Mouse (Mus musculus) bone marrow macrophage, adult 2 months (primary cell): ENCODE data around the gene Tha1. TPM values are rescaled to one million over a fixed set of nuclear protein-coding genes. Genes with fewer than 3 reads are reported as not detected.
A peak's percentile ranks its signal among the peaks of the same experiment; 100 is the strongest.

Experiments
- H3K27ac ChIP-seq: 2 replicates; pipeline ENCODE4 v1.5.1; 2012; ENCODE audit warnings: low read depth, low read length; ENCODE audit not compliant: insufficient read depth
- H3K4me1 ChIP-seq: 2 replicates; pipeline ENCODE4 v1.6.1; 2012; ENCODE audit warnings: low read length; ENCODE audit not compliant: control insufficient read depth, insufficient read depth
- H3K4me3 ChIP-seq: 2 replicates; pipeline ENCODE4 v1.5.1; 2012; ENCODE audit warnings: mild to moderate bottlenecking, low read length, moderate library complexity; ENCODE audit not compliant: insufficient read depth
- CTCF ChIP-seq: IDR thresholded peaks from 2 replicates; pipeline ENCODE4 v1.5.1; 2012; ENCODE audit warnings: low read depth, mild to moderate bottlenecking, low read length, moderate library complexity
- POLR2A ChIP-seq: IDR thresholded peaks from 2 replicates; pipeline ENCODE4 v1.6.1; 2012; ENCODE audit warnings: mild to moderate bottlenecking, low read depth, low read length, borderline replicate concordance
- polyA plus RNA-seq: library from polyadenylated mRNA; stranded (reverse); fragments of >200 nt; gene quantifications from 2 replicates; pipeline ENCODE4 v1.2.4, GENCODE M21; 2012; ENCODE audit not compliant: missing spikeins, insufficient read depth, insufficient read length

The Tha1 gene
- polyA plus RNA-seq = 2.8 and 4.5 TPM in 2 replicates

- H3K27ac ChIP-seq = peak within 1 kb of the TSS; percentile 50
- no peak for TF ChIP-seq POLR2A
- TF ChIP-seq CTCF = no peak
- H3K4me1 ChIP-seq = peaks cover 22% of the 10 kb centered on the region
- peak within 1 kb of the TSS; percentile 92 for H3K4me3 ChIP-seq
Observed at GRCm38 (mm10) chr11:117872861-117873608, at the start of gene Tha1. Gene Tha1, minus strand, starts transcription at chr11:117873481.

GRCm38 (mm10) chr11:117919211-117919610 is 45.9 kb upstream of the Tha1 start:
- Histone ChIP-seq H3K27ac (no peak overlapping the region), H3K4me1 (no peaks in the 10 kb centered on the region), H3K4me3 (no peak overlapping the region)
- TF ChIP-seq CTCF (no peak), POLR2A (no peak)

GRCm38 (mm10) chr11:117918541-117918940 is 45.3 kb upstream of the Tha1 start:
- no peak for TF ChIP-seq CTCF
- no peak for TF ChIP-seq POLR2A
- Histone ChIP-seq H3K4me1 (no peaks in the 10 kb centered on the region), H3K27ac (no peak overlapping the region), H3K4me3 (no peak overlapping the region)

- Histone ChIP-seq H3K27ac (no peak overlapping the region), H3K4me3 (no peak overlapping the region), H3K4me1 (peaks cover 3% of the 10 kb centered on the region; the same call in 1 of the 2 replicates)
- no peak for TF ChIP-seq POLR2A
Observed at GRCm38 (mm10) chr11:117915837-117916236, 42.6 kb upstream of the Tha1 start.

GRCm38 (mm10) chr11:117915341-117915740 is 42.1 kb upstream of the Tha1 start:
- no peak overlapping the region for H3K4me3 ChIP-seq
- TF ChIP-seq POLR2A (no peak), CTCF (0 out of 2 replicates have a peak, but pooled peaks have one; percentile 23)

GRCm38 (mm10) chr11:117914531-117914930 is 41.2 kb upstream of the Tha1 start:
- no peak overlapping the region for H3K27ac ChIP-seq
- H3K4me1 ChIP-seq = peaks cover 3% of the 10 kb centered on the region; the same call in 1 of the 2 replicates
- no peak overlapping the region for H3K4me3 ChIP-seq
- no peak for TF ChIP-seq POLR2A
- TF ChIP-seq CTCF = no peak

More at GRCm38 (mm10) chr11:117915341-117915740, 42.1 kb upstream of the Tha1 start:
- H3K27ac ChIP-seq = no peak overlapping the region
- H3K4me1 ChIP-seq = peaks cover 3% of the 10 kb centered on the region; the same call in 1 of the 2 replicates

- Histone ChIP-seq H3K4me1 (peaks cover 3% of the 10 kb centered on the region; the same call in 1 of the 2 replicates), H3K4me3 (no peak overlapping the region), H3K27ac (no peak overlapping the region)
- TF ChIP-seq POLR2A (no peak), CTCF (peak; percentile 86)
Observed at GRCm38 (mm10) chr11:117912684-117913352, 39.5 kb upstream of the Tha1 start.

GRCm38 (mm10) chr11:117909337-117909736 is 36.1 kb upstream of the Tha1 start:
- no peak overlapping the region for H3K4me3 ChIP-seq
- TF ChIP-seq POLR2A = no peak
- no peak for TF ChIP-seq CTCF
- peaks cover 3% of the 10 kb centered on the region; the same call in 1 of the 2 replicates for H3K4me1 ChIP-seq
- no peak overlapping the region for H3K27ac ChIP-seq

GRCm38 (mm10) chr11:117904442-117904841 is 31.2 kb upstream of the Tha1 start:
- Histone ChIP-seq H3K4me3 (no peak overlapping the region), H3K27ac (no peak overlapping the region), H3K4me1 (no peaks in the 10 kb centered on the region)
- no peak for TF ChIP-seq CTCF
- TF ChIP-seq POLR2A = no peak

- no peak overlapping the region for H3K27ac ChIP-seq
- TF ChIP-seq POLR2A = no peak
- no peak for TF ChIP-seq CTCF
- H3K4me3 ChIP-seq = no peak overlapping the region
- no peaks in the 10 kb centered on the region for H3K4me1 ChIP-seq
Observed at GRCm38 (mm10) chr11:117902282-117902681, 29.0 kb upstream of the Tha1 start.
